Mouse (Mus musculus): ENCODE measurements at regions not wholly inside any gene's neighbourhood (a gene's known extent, or its start where the extent isn't known, plus 50 kb on each side); places are given as distances from the start of the nearest gene placed in this dataset.

GRCm38 (mm10) chr10:37079535-37079934 is 59.2 kb downstream of the Marcks start:
- DNase-seq = no peak

GRCm38 (mm10) chr10:37078439-37078838 is 60.3 kb downstream of the Marcks start:
- peak; percentile 86 for DNase-seq

GRCm38 (mm10) chr10:37077741-37078140 is 61.0 kb downstream of the Marcks start:
- DNase-seq = no peak

- peak; percentile 17 for DNase-seq
Measured at GRCm38 (mm10) chr10:37072834-37073233, 65.9 kb downstream of the Marcks start.

- no peak for DNase-seq
Measured at GRCm38 (mm10) chr10:37072061-37072460, 66.7 kb downstream of the Marcks start.

- no peak for DNase-seq
Measured at GRCm38 (mm10) chr10:37071420-37071819, 67.3 kb downstream of the Marcks start.
